Mouse (Mus musculus) spleen, embryonic (tissue): Measurements from ENCODE around the gene Tex22.

Experiments used
- CTCF ChIA-PET: fragments of 350-600 bp; sonication (Branson Sonifier 250); formaldehyde crosslinking; loops from one replicate; lab custom pipeline; 2022; lab: Charles Lee

Tex22 gene

GRCm38 (mm10) chr12:113074329-113075062 lies at the start of gene Tex22:
Gene Tex22, plus strand, starts transcription at chr12:113074502.
- CTCF ChIA-PET = interaction anchor here (0.5 to 1.0 kb wide), 3 partner anchors 71 to 403 kb away, joined by 3 to 7 read pairs (median 4); no protein-coding TSS in a partner anchor

- CTCF ChIA-PET = no interaction called here
These were observed 47.7 kb upstream of the Tex22 start for GRCm38 (mm10) chr12:113026557-113026956.

GRCm38 (mm10) chr12:113027495-113027894 lies 46.8 kb upstream of the Tex22 start:
- CTCF ChIA-PET = interaction anchor here (0.8 to 0.9 kb wide), 2 partner anchors 17 to 85 kb away, joined by 3 read pairs; no protein-coding TSS in a partner anchor

GRCm38 (mm10) chr12:113028067-113028466 lies 46.2 kb upstream of the Tex22 start:
- CTCF ChIA-PET = interaction anchor here (0.8 kb wide), 1 partner anchor 84 kb away, joined by 3 read pairs; no protein-coding TSS in a partner anchor

- CTCF ChIA-PET = no interaction called here
These were observed 45.4 kb upstream of the Tex22 start for GRCm38 (mm10) chr12:113028898-113029297.

GRCm38 (mm10) chr12:113030046-113030445 lies 44.3 kb upstream of the Tex22 start:
- CTCF ChIA-PET = no interaction called here

GRCm38 (mm10) chr12:113030993-113031392 lies 43.3 kb upstream of the Tex22 start:
- CTCF ChIA-PET = no interaction called here

GRCm38 (mm10) chr12:113031441-113031840 lies 42.9 kb upstream of the Tex22 start:
- CTCF ChIA-PET = no interaction called here

GRCm38 (mm10) chr12:113032296-113033250 lies 41.7 kb upstream of the Tex22 start:
- CTCF ChIA-PET = no interaction called here

GRCm38 (mm10) chr12:113035093-113035492 lies 39.2 kb upstream of the Tex22 start:
- CTCF ChIA-PET = no interaction called here

- CTCF ChIA-PET = interaction anchor here (0.7 kb wide), 2 partner anchors 64 to 100 kb away, joined by 4 to 7 read pairs; no protein-coding TSS in a partner anchor
These were observed 37.3 kb upstream of the Tex22 start for GRCm38 (mm10) chr12:113036996-113037395.

GRCm38 (mm10) chr12:113038414-113038813 lies 35.9 kb upstream of the Tex22 start:
- CTCF ChIA-PET = no interaction called here

- CTCF ChIA-PET = no interaction called here
These were observed 32.5 kb upstream of the Tex22 start for GRCm38 (mm10) chr12:113041481-113042439.

GRCm38 (mm10) chr12:113042543-113042942 lies 31.8 kb upstream of the Tex22 start:
- CTCF ChIA-PET = no interaction called here

GRCm38 (mm10) chr12:113044916-113045677 lies 29.2 kb upstream of the Tex22 start:
- CTCF ChIA-PET = no interaction called here

GRCm38 (mm10) chr12:113046861-113047260 lies 27.4 kb upstream of the Tex22 start:
- CTCF ChIA-PET = interaction anchor here (0.6 kb wide), 1 partner anchor 216 kb away, joined by 5 read pairs; no protein-coding TSS in a partner anchor

- CTCF ChIA-PET = no interaction called here
These were observed 26.2 kb upstream of the Tex22 start for GRCm38 (mm10) chr12:113048103-113048502.

GRCm38 (mm10) chr12:113049836-113050235 lies 24.5 kb upstream of the Tex22 start:
- CTCF ChIA-PET = interaction anchor here (0.5 to 0.6 kb wide), 2 partner anchors 47 to 178 kb away, joined by 3 to 4 read pairs; no protein-coding TSS in a partner anchor

- CTCF ChIA-PET = interaction anchor here (0.6 kb wide), 1 partner anchor 1312 kb away, joined by 11 read pairs; no protein-coding TSS in a partner anchor
These were observed 23.6 kb upstream of the Tex22 start for GRCm38 (mm10) chr12:113050671-113051070.
